Mouse (Mus musculus) stomach, embryonic 14.5 days (tissue): ENCODE data around the gene Acads. TPM values are rescaled to one million over a fixed set of nuclear protein-coding genes. Genes with fewer than 3 reads are reported as not detected.

Experiments
- ATAC-seq: fragments of 200-750 bp; cut with Nextera tagmentation; 2 replicates; pipeline ENCODE4 v1.8.0; 2017; ENCODE audit warnings: low read depth, moderate TSS enrichment; ENCODE audit not compliant: insufficient number of reproducible peaks, insufficient read depth, low FRiP score
- H3K27ac ChIP-seq: fragments of 300-500 bp; sonication (generic); 2 replicates; pipeline ENCODE4 v1.5.1; 2014; ENCODE audit warnings: mild to moderate bottlenecking, low read length, moderate library complexity, mixed read lengths
- H3K27me3 ChIP-seq: fragments of 300-500 bp; sonication (generic); 2 replicates; pipeline ENCODE4 v1.6.1; 2014; ENCODE audit warnings: low read length, control low read depth, mixed read lengths; ENCODE audit not compliant: control insufficient read depth, insufficient read depth
- H3K36me3 ChIP-seq: fragments of 300-500 bp; sonication (generic); 2 replicates; pipeline ENCODE4 v1.6.1; 2014; ENCODE audit warnings: mild to moderate bottlenecking, control low read depth, low read length, moderate library complexity, mixed read lengths; ENCODE audit not compliant: control insufficient read depth, insufficient read depth
- H3K4me1 ChIP-seq: fragments of 300-500 bp; sonication (generic); 2 replicates; pipeline ENCODE4 v1.6.1; 2014; ENCODE audit warnings: low read length, control low read depth, mixed read lengths; ENCODE audit not compliant: control insufficient read depth, insufficient read depth
- H3K4me2 ChIP-seq: fragments of 300-500 bp; sonication (generic); replicated peaks from 2 replicates; pipeline ENCODE4 v1.6.1; 2014; ENCODE audit warnings: low read depth, low read length, control low read depth
- H3K4me3 ChIP-seq: fragments of 300-500 bp; sonication (generic); 2 replicates; pipeline ENCODE4 v1.5.1; 2014; ENCODE audit warnings: low read depth, low read length, control low read depth
- H3K9ac ChIP-seq: fragments of 300-500 bp; sonication (generic); replicated peaks from 2 replicates; pipeline ENCODE4 v1.6.1; 2014; ENCODE audit warnings: low read depth, mild to moderate bottlenecking, control low read depth, low read length, moderate library complexity, mixed read lengths
- H3K9me3 ChIP-seq: fragments of 300-500 bp; sonication (generic); 2 replicates; pipeline ENCODE4 v1.6.1; 2016; ENCODE audit warnings: low read depth, low read length, control low read depth; ENCODE audit not compliant: control insufficient read depth
- WGBS: fragments of 180-500 bp; shearing (Covaris S2); extraction: QIAGEN DNeasy Blood & Tissue Kit; methylation state at CpG from one replicate; pipeline ENCODE4 v1.1.7; 2014; 5-methylcytosine and 5-hydroxymethylcytosine counted together
- polyA plus RNA-seq: library from polyadenylated mRNA; unstranded; fragments of >200 nt; fragmentation: Nextera tagmentation; extraction: Ambion mirVana; gene quantifications from 2 replicates; pipeline ENCODE4 v1.2.1, GENCODE M21; 2014

Acads gene
- polyA plus RNA-seq, 1 experiment from 2014 or later: 38.5 TPM

- ATAC-seq: no peak
- H3K4me3 ChIP-seq: no peak overlapping the region
- H3K9ac ChIP-seq: no peak overlapping the region
- no peaks in the 10 kb centered on the region for H3K9me3 ChIP-seq
- no peak overlapping the region for H3K27ac ChIP-seq
- H3K4me1 ChIP-seq: no peaks in the 10 kb centered on the region
- peaks cover 59% of the 10 kb centered on the region for H3K36me3 ChIP-seq
- no peak overlapping the region for H3K4me2 ChIP-seq
- H3K27me3 ChIP-seq: no peaks in the 10 kb centered on the region
These were observed 27.6 kb upstream of the Acads start for GRCm38 (mm10) chr5:115146747-115147130.

DNA sequence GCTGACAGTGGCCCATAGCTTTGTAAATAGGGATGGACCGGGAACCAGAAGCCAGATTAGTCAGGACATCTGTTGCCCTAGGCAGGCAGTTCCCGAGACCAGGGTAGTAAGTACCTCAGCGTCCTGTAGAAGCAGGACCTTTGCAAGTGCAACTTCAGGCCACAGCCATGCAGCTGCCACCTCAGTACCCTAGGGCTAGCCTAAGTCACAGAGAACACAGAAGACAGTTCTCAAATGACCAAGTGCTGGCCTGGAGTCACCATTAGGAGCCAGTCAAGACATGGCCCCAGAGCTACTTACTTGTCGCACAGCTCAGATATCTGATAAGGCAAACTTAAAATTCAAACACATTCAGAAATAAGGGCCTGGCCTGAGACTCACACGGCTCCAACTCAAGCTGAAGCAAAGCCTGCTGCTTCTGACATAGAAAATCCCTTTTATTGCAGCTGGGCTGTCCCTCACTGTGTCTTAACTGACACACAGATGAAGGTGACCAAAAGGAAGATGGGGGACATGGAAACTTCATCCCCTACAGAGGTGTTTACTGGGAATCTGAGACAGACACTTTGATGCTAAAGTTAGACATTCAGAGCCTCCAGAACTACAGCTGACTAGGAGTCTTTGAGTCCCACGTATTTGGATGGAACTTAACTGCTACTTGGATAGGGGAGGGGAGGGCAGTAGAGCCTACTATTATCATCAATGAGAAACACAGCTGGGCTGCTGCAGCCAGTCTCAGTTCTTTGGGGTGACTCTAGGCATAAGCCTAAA is 27.0 kb upstream of the Acads start:
- Histone ChIP-seq H3K9me3 (no peaks in the 10 kb centered on the region), H3K27ac (no peak overlapping the region), H3K4me3 (no peak overlapping the region), H3K9ac (no peak overlapping the region), H3K27me3 (no peaks in the 10 kb centered on the region), H3K4me2 (no peak overlapping the region), H3K4me1 (no peaks in the 10 kb centered on the region), H3K36me3 (peaks cover 57% of the 10 kb centered on the region)
- WGBS: 79% methylated on average over 6 of the region's 6 CpGs
- ATAC-seq: no peak

- Histone ChIP-seq H3K27ac (no peak overlapping the region), H3K4me2 (no peak overlapping the region), H3K4me1 (no peaks in the 10 kb centered on the region), H3K27me3 (no peaks in the 10 kb centered on the region), H3K9ac (no peak overlapping the region), H3K4me3 (no peak overlapping the region), H3K36me3 (peaks cover 50% of the 10 kb centered on the region), H3K9me3 (no peaks in the 10 kb centered on the region)
- 81% methylated on average over 11 of the region's 11 CpGs for WGBS
- no peak for ATAC-seq
These were observed 26.3 kb upstream of the Acads start for GRCm38 (mm10) chr5:115145253-115145968.

DNA sequence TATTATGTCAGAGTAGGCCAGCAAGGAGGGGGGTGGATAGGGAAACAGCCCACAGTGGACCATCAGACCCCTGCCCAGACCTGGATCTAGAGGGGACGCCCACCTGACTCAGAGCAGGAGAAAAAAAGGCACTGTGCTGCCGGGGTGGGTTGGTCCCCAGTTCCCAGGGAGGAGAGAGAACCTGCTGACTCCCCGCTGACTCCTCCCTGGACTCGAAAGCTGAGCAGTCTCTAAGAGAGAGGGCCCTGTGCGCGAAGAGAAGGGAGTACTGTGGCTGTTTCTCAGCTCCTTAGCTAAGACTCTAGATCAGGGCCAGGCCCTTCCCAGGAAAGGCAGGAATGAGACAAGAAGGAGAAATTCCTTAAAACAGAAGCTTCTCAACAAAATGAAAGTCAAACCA is 25.3 kb upstream of the Acads start:
- Histone ChIP-seq H3K9ac (no peak overlapping the region), H3K36me3 (peaks cover 40% of the 10 kb centered on the region), H3K27me3 (no peaks in the 10 kb centered on the region), H3K4me3 (no peak overlapping the region), H3K4me1 (no peaks in the 10 kb centered on the region), H3K4me2 (no peak overlapping the region), H3K27ac (no peak overlapping the region), H3K9me3 (no peaks in the 10 kb centered on the region)
- no peak for ATAC-seq
- WGBS: 72% methylated on average over 6 of the region's 6 CpGs

- no peak overlapping the region for H3K27ac ChIP-seq
- H3K4me3 ChIP-seq: no peak overlapping the region
- 75% methylated on average over 10 of the region's 10 CpGs for WGBS
- H3K27me3 ChIP-seq: no peaks in the 10 kb centered on the region
- H3K9ac ChIP-seq: no peak overlapping the region
- ATAC-seq: no peak
- H3K4me1 ChIP-seq: no peaks in the 10 kb centered on the region
- no peaks in the 10 kb centered on the region for H3K9me3 ChIP-seq
- H3K36me3 ChIP-seq: peaks cover 33% of the 10 kb centered on the region
- no peak overlapping the region for H3K4me2 ChIP-seq
These were observed 24.4 kb upstream of the Acads start for GRCm38 (mm10) chr5:115143552-115143951.

DNA sequence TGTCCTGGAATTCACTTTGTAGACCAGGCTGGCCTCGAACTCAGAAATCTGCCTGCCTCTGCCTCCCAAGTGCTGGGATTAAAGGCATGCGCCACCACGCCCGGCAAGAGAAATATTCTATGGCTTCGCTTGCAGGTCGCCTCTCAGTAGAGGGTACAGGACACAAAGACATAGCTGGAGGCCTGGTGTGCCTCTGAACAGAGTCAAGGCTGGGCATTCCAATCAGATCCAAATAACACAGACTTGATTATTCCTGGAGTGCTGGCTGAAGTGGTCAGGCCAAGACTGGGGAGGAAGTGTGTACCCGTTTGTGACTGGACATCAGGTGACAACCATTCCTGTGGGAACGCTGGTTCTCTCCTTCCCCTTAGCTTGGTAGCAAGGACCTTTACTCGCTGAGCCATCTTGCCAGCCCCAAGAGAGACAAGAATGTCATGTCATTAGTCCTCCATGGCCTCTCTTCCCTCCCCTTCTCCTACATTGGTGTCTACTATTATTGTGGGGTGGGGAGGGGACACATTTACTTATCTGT is 23.1 kb upstream of the Acads start:
- H3K9me3 ChIP-seq: no peaks in the 10 kb centered on the region
- peaks cover 20% of the 10 kb centered on the region for H3K36me3 ChIP-seq
- no peak for ATAC-seq
- H3K27ac ChIP-seq: no peak overlapping the region
- no peak overlapping the region for H3K9ac ChIP-seq
- no peak overlapping the region for H3K4me3 ChIP-seq
- no peaks in the 10 kb centered on the region for H3K27me3 ChIP-seq
- 88% methylated on average over 9 of the region's 9 CpGs for WGBS
- H3K4me1 ChIP-seq: no peaks in the 10 kb centered on the region
- no peak overlapping the region for H3K4me2 ChIP-seq

DNA sequence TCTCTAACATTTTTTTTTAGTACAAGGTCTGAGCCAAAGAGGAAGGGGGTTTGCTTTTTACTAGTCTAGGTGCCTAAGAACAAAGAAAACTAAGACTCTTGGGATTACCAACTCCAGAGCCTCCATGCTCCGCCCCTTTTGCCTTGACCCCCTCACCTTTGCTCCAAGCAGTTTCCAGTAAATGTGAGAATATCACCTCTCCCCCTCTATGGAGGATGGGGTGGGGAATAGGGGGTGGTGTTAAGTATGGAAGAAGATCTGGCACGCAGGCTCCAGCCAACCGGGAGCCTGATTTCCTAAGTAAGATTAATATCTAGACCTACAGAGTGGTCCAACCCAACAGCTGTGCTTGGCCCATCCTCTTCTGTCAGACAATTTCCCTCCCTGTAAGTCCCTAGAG is 21.6 kb upstream of the Acads start:
- H3K27me3 ChIP-seq: no peaks in the 10 kb centered on the region
- no peak overlapping the region for H3K9ac ChIP-seq
- whole genome bisulfite sequencing: 42% methylated on average over 3 of the region's 3 CpGs
- no peak for ATAC-seq
- peaks cover 8% of the 10 kb centered on the region; the same call in 1 of the 2 replicates for H3K36me3 ChIP-seq
- no peak overlapping the region for H3K4me3 ChIP-seq
- no peaks in the 10 kb centered on the region for H3K4me1 ChIP-seq
- no peak overlapping the region for H3K4me2 ChIP-seq
- no peaks in the 10 kb centered on the region for H3K9me3 ChIP-seq
- H3K27ac ChIP-seq: no peak overlapping the region

DNA sequence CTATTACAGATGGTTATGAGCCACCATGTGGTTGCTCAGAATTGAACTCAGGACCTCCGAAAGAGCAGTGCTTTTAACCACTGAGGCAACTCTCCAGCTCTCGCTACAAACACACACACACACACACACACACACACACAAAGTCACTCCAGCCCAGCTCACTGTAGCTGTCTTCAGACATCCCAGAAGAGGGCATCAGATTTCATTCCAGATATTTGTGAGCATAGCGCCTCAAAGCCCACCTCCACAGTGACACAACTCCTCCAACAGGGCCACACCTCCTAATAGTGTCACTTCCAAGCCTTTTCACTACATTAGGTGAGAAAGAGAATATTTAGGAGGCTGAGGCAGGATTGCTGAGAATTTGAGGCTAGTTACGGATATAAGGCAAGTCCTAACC is 20.0 kb upstream of the Acads start:
- Histone ChIP-seq H3K27ac (no peak overlapping the region), H3K27me3 (no peaks in the 10 kb centered on the region), H3K9ac (no peak overlapping the region), H3K36me3 (no peaks in the 10 kb centered on the region), H3K4me2 (no peak overlapping the region), H3K4me3 (no peak overlapping the region), H3K9me3 (no peaks in the 10 kb centered on the region), H3K4me1 (no peaks in the 10 kb centered on the region)
- no peak for ATAC-seq
- 52% methylated on average over 4 of the region's 4 CpGs for WGBS
